Mouse (Mus musculus) lung, adult 2 months (tissue): ENCODE measurements at regions not wholly inside any gene's neighbourhood (a gene's known extent, or its start where the extent isn't known, plus 50 kb on each side); places are given as distances from the start of the nearest gene placed in this dataset.

Experiments used
- CTCF ChIP-seq: fragments of 200-500 bp; IDR thresholded peaks from 2 replicates; pipeline ENCODE4 v1.5.1; 2011; ENCODE audit warnings: mild to moderate bottlenecking, low read length, control low read depth; ENCODE audit not compliant: insufficient read depth
- POLR2A ChIP-seq: fragments of 200-500 bp; IDR thresholded peaks from 2 replicates; pipeline ENCODE4 v1.6.1; 2011; ENCODE audit warnings: low read depth, mild to moderate bottlenecking, control low read depth, low read length, borderline replicate concordance; ENCODE audit errors: extremely low read depth

GRCm38 (mm10) chr10:46058199-46058472 lies 480.5 kb downstream of the Hace1 start:
- TF ChIP-seq POLR2A = no peak
- no peak for TF ChIP-seq CTCF
